Mouse (Mus musculus) embryonic fibroblast, embryonic 13.5 days (primary cell): ENCODE data around the gene Mbd3. TPM values are rescaled to one million over a fixed set of nuclear protein-coding genes. Genes with fewer than 3 reads are reported as not detected.

Source experiments
- H3K27ac ChIP-seq: 2 replicates; pipeline ENCODE4 v1.5.1; 2012; ENCODE audit warnings: low read length, control low read depth, inconsistent platforms; ENCODE audit not compliant: insufficient read depth
- H3K4me1 ChIP-seq: 2 replicates; pipeline ENCODE4 v1.6.1; 2011; ENCODE audit warnings: low read length; ENCODE audit not compliant: control insufficient read depth, insufficient read depth
- H3K4me3 ChIP-seq: 2 replicates; pipeline ENCODE4 v1.5.1; 2011; ENCODE audit warnings: mild to moderate bottlenecking, control low read depth, low read length; ENCODE audit not compliant: insufficient read depth
- CTCF ChIP-seq: IDR thresholded peaks from 2 replicates; pipeline ENCODE4 v1.5.1; 2011; ENCODE audit warnings: mild to moderate bottlenecking, control low read depth, low read length, moderate library complexity, borderline replicate concordance; ENCODE audit not compliant: insufficient read depth
- POLR2A ChIP-seq: IDR thresholded peaks from 2 replicates; pipeline ENCODE4 v1.6.1; 2011; ENCODE audit warnings: low read depth, mild to moderate bottlenecking, control low read depth, low read length, moderate library complexity
- polyA plus RNA-seq: library from polyadenylated mRNA; stranded (reverse); fragments of >200 nt; gene quantifications from 2 replicates; pipeline ENCODE4 v1.2.4, GENCODE M21; 2011; ENCODE audit warnings: low read depth; ENCODE audit not compliant: missing spikeins, insufficient read length

Mbd3 gene
- polyA plus RNA-seq, 1 experiment: 99.1 TPM

DNA sequence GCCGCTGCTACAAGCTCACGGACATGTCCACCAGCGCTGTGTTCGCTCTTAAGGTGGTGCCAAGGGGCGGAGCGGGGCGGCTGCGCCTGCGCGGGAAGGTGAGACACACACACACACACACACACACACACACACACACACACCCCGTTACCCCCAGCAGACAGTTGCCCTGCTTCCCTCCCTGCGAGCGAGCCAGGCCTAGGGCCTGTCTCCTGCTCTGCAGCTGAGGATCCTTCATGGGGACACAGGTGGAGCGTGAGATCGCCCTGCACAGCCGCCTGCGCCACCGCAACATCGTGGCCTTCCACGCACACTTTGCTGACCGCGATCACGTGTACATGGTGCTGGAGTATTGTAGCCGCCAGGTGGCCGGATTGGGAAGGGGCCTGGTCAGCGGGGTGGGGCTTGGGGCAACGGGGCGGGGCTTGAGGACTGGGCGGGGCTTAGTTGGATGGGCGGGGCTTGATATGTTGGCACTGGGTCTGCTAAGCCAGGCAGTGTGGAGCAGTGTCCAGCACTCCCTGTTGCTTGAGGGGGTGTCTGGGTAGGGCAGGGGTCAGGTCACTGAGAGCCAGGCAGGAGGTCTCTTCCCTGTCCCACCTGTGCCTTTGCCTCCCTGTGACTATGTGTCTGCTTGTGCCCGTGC is 41.2 kb downstream of the Mbd3 start:
- H3K4me3 ChIP-seq: no peak overlapping the region
- H3K27ac ChIP-seq: no peak overlapping the region
- no peak for TF ChIP-seq POLR2A
- no peak for TF ChIP-seq CTCF
- no peaks in the 10 kb centered on the region for H3K4me1 ChIP-seq

DNA sequence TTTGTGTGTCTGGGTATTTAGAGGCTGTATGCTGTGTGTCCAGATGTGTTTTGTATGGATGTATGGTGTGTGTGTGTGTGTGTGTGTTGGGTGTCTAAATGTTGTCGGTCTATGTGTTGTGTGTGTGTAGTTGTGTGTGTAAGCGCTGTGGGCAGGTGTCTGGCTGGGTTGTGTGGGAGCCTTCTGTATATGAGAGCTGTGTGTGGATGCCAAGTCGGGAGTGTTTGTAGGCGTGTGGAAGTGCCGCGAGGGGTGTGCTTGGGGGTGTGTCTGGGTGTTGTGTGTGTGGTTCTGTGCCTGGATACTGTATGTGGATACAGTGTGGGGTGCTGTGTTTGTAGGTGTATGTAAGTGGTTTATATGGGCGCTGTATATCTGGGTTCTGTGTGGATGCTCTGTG is 42.0 kb downstream of the Mbd3 start:
- Histone ChIP-seq H3K4me3 (no peak overlapping the region), H3K4me1 (no peaks in the 10 kb centered on the region), H3K27ac (no peak overlapping the region)
- TF ChIP-seq POLR2A (no peak), CTCF (no peak)

DNA sequence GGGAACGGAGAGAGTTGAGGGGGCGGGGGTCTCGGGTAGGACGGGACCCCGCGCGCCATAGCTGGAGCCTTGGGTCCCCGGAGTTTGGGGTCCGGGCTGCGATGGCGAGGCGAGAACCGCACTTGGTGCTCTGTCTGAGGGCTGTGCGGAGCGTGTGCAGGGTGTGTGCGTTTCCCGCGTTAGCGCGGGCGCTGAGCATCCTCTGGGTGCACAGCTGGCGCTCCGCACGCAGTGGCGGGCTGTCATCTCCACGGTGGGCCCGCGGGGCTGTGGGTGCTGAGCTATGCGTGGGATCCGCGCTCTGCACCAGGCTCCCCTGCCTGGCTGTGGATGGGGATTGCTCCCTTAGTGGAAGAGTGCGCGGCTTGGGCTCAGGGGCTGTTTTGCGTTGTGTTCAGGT is 42.6 kb downstream of the Mbd3 start:
- Histone ChIP-seq H3K4me1 (no peaks in the 10 kb centered on the region), H3K27ac (no peak overlapping the region), H3K4me3 (no peak overlapping the region)
- no peak for TF ChIP-seq CTCF
- no peak for TF ChIP-seq POLR2A

DNA sequence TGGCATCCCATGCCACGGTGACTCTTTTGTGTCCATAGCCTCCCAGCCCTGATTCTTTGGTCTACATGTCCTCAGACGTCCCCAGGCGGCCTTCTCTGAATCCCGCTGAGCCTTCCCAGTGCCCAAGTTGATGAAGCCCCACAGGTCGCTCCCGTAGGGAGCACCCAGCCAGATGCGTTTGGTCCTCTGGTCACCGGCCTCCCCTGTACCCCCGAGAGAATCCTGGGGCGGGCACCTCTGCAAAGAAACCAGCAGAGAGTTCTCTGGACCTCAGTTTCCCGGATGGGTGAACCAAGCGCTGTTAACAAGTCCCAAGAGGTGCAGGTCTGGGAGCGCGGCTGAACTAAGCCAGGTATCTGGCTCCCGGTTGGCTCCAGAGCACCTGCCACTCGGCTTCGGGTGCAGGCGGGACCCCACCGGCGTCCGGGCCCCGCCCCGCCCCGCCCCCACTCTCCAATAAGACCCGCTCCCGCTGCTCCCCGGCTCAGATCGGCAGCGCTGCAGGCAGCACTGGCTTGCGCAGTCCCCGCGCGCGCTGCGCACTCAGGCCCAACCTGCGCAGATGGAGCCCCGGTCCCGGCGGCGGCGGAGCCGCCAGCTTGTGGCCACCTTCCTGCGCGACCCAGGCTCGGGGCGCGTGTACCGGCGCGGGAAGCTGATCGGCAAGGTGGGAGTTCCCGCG is 43.2 kb downstream of the Mbd3 start, which contains the start of gene Plk5:
Gene Plk5, plus strand, starts transcription at position 459 of the 682 bp plus-strand sequence.
- Histone ChIP-seq H3K27ac (no peak within 1 kb of the TSS), H3K4me3 (no peak within 1 kb of the TSS), H3K4me1 (no peaks in the 10 kb centered on the region)
- TF ChIP-seq CTCF (no peak), POLR2A (no peak)

DNA sequence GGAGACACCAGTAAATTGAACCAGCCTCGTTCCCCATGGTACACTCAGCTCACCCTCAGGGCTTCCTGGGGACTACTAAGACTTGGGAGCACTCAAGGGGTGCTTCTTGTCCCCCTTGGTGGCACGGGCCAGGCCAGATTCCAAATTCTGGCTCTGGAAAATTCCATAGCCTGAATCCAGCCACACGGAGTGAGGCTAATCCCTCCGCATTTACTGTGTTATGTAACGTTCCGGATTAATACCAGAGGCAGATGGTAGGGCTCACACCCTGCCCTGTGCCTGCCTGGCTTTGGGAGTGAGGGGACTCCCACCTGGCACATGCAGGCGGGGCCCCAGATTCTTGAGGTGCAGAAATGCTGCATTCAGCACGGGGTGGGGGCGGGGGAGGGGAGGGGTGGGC is 43.9 kb downstream of the Mbd3 start:
- no peak for TF ChIP-seq POLR2A
- no peak for TF ChIP-seq CTCF
- no peak overlapping the region for H3K27ac ChIP-seq
- no peak overlapping the region for H3K4me3 ChIP-seq
- H3K4me1 ChIP-seq: no peaks in the 10 kb centered on the region

DNA sequence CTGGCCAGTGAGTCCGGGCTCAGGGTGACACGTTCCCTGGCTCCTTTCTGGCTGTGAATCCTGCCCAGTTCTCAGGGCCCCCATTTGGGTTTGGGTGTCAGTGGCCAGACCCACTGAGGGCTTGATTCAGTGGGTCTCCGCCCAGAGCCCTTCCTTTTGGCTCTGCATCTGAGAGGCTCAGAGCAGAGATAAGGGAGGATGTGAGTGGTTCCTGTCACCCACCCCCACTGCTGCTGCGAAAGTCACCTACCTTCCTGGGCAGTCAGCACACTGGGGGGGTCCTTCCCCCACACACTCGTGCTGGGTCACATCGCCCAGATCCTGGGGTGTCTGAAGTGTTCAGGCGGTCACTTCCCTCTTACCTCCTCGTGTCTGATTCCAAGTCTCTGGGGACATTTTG is 46.6 kb downstream of the Mbd3 start:
- H3K4me3 ChIP-seq: no peak overlapping the region
- no peak for TF ChIP-seq POLR2A
- TF ChIP-seq CTCF: no peak
- no peak overlapping the region for H3K27ac ChIP-seq
- H3K4me1 ChIP-seq: no peaks in the 10 kb centered on the region

DNA sequence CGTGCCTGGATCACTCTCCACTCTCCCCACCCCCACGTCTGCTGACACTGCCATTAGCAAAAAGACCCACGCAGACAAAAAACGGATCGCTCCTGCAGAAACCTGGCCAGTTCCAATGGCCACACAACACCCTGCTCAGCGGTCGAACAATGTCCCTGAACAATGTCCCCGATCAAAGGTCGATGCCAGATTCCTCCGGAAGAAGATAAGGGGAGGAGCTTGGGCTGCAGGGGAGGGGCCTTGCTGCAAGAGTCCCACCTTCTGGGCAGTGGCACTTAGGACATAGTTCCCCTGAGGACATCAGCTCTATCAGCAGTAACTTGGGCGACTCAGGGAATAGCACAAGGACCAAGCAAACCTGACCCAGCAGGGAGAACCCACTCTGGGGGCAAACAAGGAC is 47.5 kb downstream of the Mbd3 start:
- Histone ChIP-seq H3K27ac (no peak overlapping the region), H3K4me1 (no peaks in the 10 kb centered on the region), H3K4me3 (no peak overlapping the region)
- TF ChIP-seq CTCF (no peak), POLR2A (no peak)

DNA sequence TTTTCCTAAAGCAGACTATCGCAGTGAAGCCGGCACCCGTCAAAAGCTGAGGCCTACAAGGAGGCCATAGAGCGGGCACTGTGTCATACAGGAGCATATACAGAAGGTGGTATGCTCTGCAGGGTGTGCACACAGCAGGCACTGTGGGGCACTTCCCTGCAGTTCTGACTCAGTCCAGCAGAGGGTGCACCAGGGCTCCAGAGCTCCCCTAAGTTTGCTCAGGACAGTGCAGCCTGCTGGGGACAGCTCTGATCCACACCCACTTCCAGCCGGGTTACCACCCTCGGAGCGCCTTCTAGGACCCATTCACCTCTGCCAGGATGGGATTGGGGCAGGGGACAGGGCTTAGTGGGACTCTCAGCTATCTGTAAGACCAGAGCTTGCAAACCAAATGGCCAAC is 49.1 kb downstream of the Mbd3 start:
- no peak overlapping the region for H3K4me3 ChIP-seq
- peaks cover 4% of the 10 kb centered on the region; the same call in 1 of the 2 replicates for H3K4me1 ChIP-seq
- H3K27ac ChIP-seq: no peak overlapping the region
- no peak for TF ChIP-seq POLR2A
- peak; percentile 96 for TF ChIP-seq CTCF

DNA sequence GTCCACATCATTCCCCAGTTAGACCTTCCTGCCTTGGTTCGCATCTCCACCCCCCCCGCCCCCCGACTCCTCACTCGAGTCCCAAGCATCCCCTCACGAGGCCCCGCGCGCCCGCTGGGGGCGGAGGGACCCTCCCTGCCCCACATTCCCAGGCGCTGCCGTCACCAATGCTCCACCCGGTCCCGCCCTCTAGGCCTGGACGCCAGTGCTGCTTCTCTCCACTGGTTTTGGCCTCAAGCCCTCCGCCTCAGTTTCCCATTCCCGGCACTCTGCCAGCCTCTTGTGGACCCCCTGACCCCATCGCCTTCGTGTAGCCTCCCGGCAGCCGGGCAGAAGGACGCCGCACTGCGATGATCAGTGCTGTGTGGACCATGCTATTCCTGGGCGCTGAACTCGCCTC is 50.4 kb downstream of the Mbd3 start:
- H3K4me3 ChIP-seq: no peak overlapping the region
- peaks cover 4% of the 10 kb centered on the region; the same call in 1 of the 2 replicates for H3K4me1 ChIP-seq
- no peak overlapping the region for H3K27ac ChIP-seq
- no peak for TF ChIP-seq CTCF
- TF ChIP-seq POLR2A: no peak

DNA sequence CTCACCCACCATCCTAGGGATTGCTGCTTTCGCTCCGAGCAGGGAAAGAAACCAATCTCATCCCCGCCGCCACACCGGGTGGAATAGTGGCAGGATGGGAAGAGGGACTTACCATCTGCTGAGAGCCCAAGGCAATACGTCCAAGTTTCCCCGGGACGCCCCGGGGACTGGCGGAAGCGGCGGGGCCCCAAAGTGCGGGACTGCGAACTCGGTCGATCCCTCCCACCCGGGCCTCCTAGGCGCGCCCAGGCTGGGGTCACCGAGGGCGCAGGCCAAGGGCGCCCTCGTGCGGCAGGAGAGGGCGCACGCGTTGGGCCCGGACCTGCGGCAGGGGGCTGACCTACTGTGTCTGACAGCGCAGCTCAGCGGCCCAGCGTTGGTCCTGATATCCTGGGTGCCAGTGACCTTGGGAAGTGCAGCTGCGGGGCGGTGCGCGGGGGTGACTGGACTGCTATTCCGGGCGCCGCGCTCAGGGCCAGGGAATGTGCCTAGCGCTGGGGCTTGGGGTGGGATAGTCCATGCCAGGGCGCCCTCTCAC is 51.0 kb downstream of the Mbd3 start, which contains the start of gene Adamtsl5:
Gene Adamtsl5, minus strand, starts transcription at position 169 of the 538 bp plus-strand sequence.
- Histone ChIP-seq H3K4me3 (peak within 1 kb of the TSS; percentile 65), H3K4me1 (peaks cover 4% of the 10 kb centered on the region; the same call in 1 of the 2 replicates), H3K27ac (peak within 1 kb of the TSS; percentile 2; the same call in 1 of the 2 replicates)
- TF ChIP-seq CTCF (peak; percentile 70), POLR2A (peak; percentile 87)
